In genomic region chr11:119081839-119082637, GRCm38 (mm10) we compare ENCODE assay signal across 8 mouse cellular contexts. TPM values are rescaled to one million over a fixed set of nuclear protein-coding genes. Genes with fewer than 3 reads are reported as not detected.
DNase-seq lines count a peak whose midpoint lies in the region; ATAC-seq and TF ChIP-seq lines count a peak whose summit lies in the region.

No protein-coding gene starts in this region.

- peaks cover 46% of the 10 kb centered on the region for H3K27me3 ChIP-seq in hindbrain, embryonic 13.5 days
- peaks cover 9% of the 10 kb centered on the region for H3K27me3 ChIP-seq in lung, embryonic 14.5 days (ENCODE audit: insufficient read depth, low read length)

- peaks cover 35% of the 10 kb centered on the region for H3K36me3 ChIP-seq in hindbrain, embryonic 13.5 days
- peaks cover 35% of the 10 kb centered on the region for H3K36me3 ChIP-seq in lung, embryonic 14.5 days (ENCODE audit: insufficient read depth)

- peak overlapping the region; percentile 80 for H3K4me3 ChIP-seq in hindbrain, embryonic 13.5 days
- H3K4me3 ChIP-seq in lung, embryonic 14.5 days (ENCODE audit: low read depth, low read length) = no peak overlapping the region; the same call in 1 of the 2 replicates

- peak; percentile 82 for TF ChIP-seq CTCF in lung, embryonic 14.5 days (IDR thresholded peaks at IDR 0.05; ENCODE audit: low read depth)

- peak overlapping the region; percentile 94 for H3K4me2 ChIP-seq in hindbrain, embryonic 13.5 days
- no peak overlapping the region for H3K4me2 ChIP-seq in lung, embryonic 14.5 days

- no peak for ATAC-seq in hindbrain, embryonic 13.5 days (ENCODE audit: low FRiP score)
- ATAC-seq in lung, embryonic 14.5 days (ENCODE audit: insufficient read depth) = no peak
- no peak for ATAC-seq in frontal cortex, adult (ENCODE audit: low TSS enrichment)

- WGBS in hindbrain, embryonic 13.5 days = 16% methylated on average over 21 of the region's 21 CpGs
- WGBS in lung, embryonic 14.5 days = 43% methylated on average over 21 of the region's 21 CpGs

- DNase-seq in layer of hippocampus, adult 11-12 months (ENCODE audit: low spot score) = peak; percentile 46
- DNase-seq in layer of hippocampus, adult 9-10 months (ENCODE audit: low spot score) = no peak
- DNase-seq in MN1 (ENCODE audit: low spot score) = peak; percentile 45
- peak; percentile 60 to 61 for DNase-seq in cerebellum, postnatal 36 days
- DNase-seq in lung, embryonic 14.5 days = no peak
- peak; percentile 57 for DNase-seq in right cerebral cortex, postnatal 14 days

- peaks cover 78% of the 10 kb centered on the region for H3K4me1 ChIP-seq in hindbrain, embryonic 13.5 days (replicated peaks)
- peaks cover 45% of the 10 kb centered on the region for H3K4me1 ChIP-seq in lung, embryonic 14.5 days (ENCODE audit: insufficient read depth)

- H3K9me3 ChIP-seq in hindbrain, embryonic 13.5 days = no peaks in the 10 kb centered on the region
- H3K9me3 ChIP-seq in lung, embryonic 14.5 days (ENCODE audit: low read depth, low read length) = no peaks in the 10 kb centered on the region

- 0 out of 2 replicates have a peak overlapping the region, but pooled peaks have one; percentile 97 for H3K9ac ChIP-seq in hindbrain, embryonic 13.5 days
- no peak overlapping the region for H3K9ac ChIP-seq in lung, embryonic 14.5 days

- H3K27ac ChIP-seq in hindbrain, embryonic 13.5 days = no peak overlapping the region
- H3K27ac ChIP-seq in lung, embryonic 14.5 days (ENCODE audit: low read depth) = no peak overlapping the region

RNA-seq across cellular contexts. Expression of gene Cbx4, which starts 4.0 kb away (rescaled TPM):
- polyA plus RNA-seq in hindbrain, embryonic 13.5 days (2015; fragmentation: Nextera tagmentation; extraction: Ambion mirVana) = 14.1 and 15.8 TPM in 2 replicates
- polyA plus RNA-seq in lung, embryonic 14.5 days (2014; fragmentation: Nextera tagmentation; extraction: Ambion mirVana) = 13.1 and 13.8 TPM in 2 replicates

RNA-seq across cellular contexts. Expression of gene Cbx8, which starts 41.3 kb away (rescaled TPM):
- 10.0 and 11.1 TPM in 2 replicates for polyA plus RNA-seq in hindbrain, embryonic 13.5 days (2015; fragmentation: Nextera tagmentation; extraction: Ambion mirVana)
- polyA plus RNA-seq in lung, embryonic 14.5 days (2014; fragmentation: Nextera tagmentation; extraction: Ambion mirVana) = 8.5 and 8.8 TPM in 2 replicates

RNA-seq across cellular contexts. Expression of gene Cbx2, which starts 59.3 kb away (rescaled TPM):
- polyA plus RNA-seq in hindbrain, embryonic 13.5 days (2015; fragmentation: Nextera tagmentation; extraction: Ambion mirVana) = 20.3 and 24.2 TPM in 2 replicates
- 35.6 and 43.4 TPM in 2 replicates for polyA plus RNA-seq in lung, embryonic 14.5 days (2014; fragmentation: Nextera tagmentation; extraction: Ambion mirVana)

Comparison
In these comparisons a context has a peak if more than half of its experiments do, and no peak if none do; other contexts are left out.
1. DNase-seq: peak in layer of hippocampus, adult 11-12 months (single experiment), MN1 (single experiment), cerebellum, postnatal 36 days (2 of 2) and right cerebral cortex, postnatal 14 days (single experiment); none in layer of hippocampus, adult 9-10 months (single experiment) and lung, embryonic 14.5 days (single experiment).